Mouse (Mus musculus) midbrain, embryonic 11.5 days (tissue): ENCODE results near the gene Cd151. TPM values are rescaled to one million over a fixed set of nuclear protein-coding genes. Genes with fewer than 3 reads are reported as not detected.

Experiments used
- ATAC-seq: fragments of 200-750 bp; cut with Nextera tagmentation; 2 replicates; pipeline ENCODE4 v1.8.0; 2017; ENCODE audit warnings: moderate TSS enrichment, moderate library complexity; ENCODE audit not compliant: low FRiP score
- DNase-seq: peaks from one replicate; pipeline ENCODE4 v3.0.0; 2015; ENCODE audit warnings: low spot score; ENCODE audit errors: missing footprints
- H3K27ac ChIP-seq: fragments of 300-500 bp; sonication (generic); 2 replicates; pipeline ENCODE4 v1.5.1; 2014; ENCODE audit warnings: low read depth, low read length
- H3K27me3 ChIP-seq: fragments of 300-500 bp; sonication (generic); 2 replicates; pipeline ENCODE4 v1.6.1; 2014; ENCODE audit warnings: mild to moderate bottlenecking, low read length, moderate library complexity, mixed read lengths; ENCODE audit not compliant: control insufficient read depth, insufficient read depth
- H3K36me3 ChIP-seq: fragments of 300-500 bp; sonication (generic); 2 replicates; pipeline ENCODE4 v1.6.1; 2014; ENCODE audit warnings: mild to moderate bottlenecking, low read length, moderate library complexity, mixed read lengths; ENCODE audit not compliant: control insufficient read depth, insufficient read depth
- H3K4me1 ChIP-seq: fragments of 300-500 bp; sonication (generic); 2 replicates; pipeline ENCODE4 v1.6.1; 2014; ENCODE audit warnings: low read length; ENCODE audit not compliant: control insufficient read depth, insufficient read depth
- H3K4me2 ChIP-seq: fragments of 300-500 bp; sonication (generic); 2 replicates; pipeline ENCODE4 v1.6.1; 2014; ENCODE audit warnings: mild to moderate bottlenecking, moderate library complexity
- H3K4me3 ChIP-seq: fragments of 300-500 bp; sonication (generic); 2 replicates; pipeline ENCODE4 v1.5.1; 2014; ENCODE audit warnings: low read depth, low read length
- H3K9ac ChIP-seq: fragments of 300-500 bp; sonication (generic); 2 replicates; pipeline ENCODE4 v1.6.1; 2014; ENCODE audit warnings: low read length
- H3K9me3 ChIP-seq: fragments of 300-500 bp; sonication (generic); 2 replicates; pipeline ENCODE4 v1.6.1; 2016; ENCODE audit warnings: low read length; ENCODE audit not compliant: control insufficient read depth
- WGBS: fragments of 180-500 bp; shearing (Covaris S2); extraction: QIAGEN DNeasy Blood & Tissue Kit; methylation state at CpG from one replicate; pipeline ENCODE4 v1.1.7; 2014; 5-methylcytosine and 5-hydroxymethylcytosine counted together
- polyA plus RNA-seq: library from polyadenylated mRNA; unstranded; fragments of >200 nt; fragmentation: Nextera tagmentation; extraction: Ambion mirVana; gene quantifications from 2 replicates; pipeline ENCODE4 v1.2.1, GENCODE M21; 2014

Gene Cd151
- polyA plus RNA-seq, 1 experiment from 2014 or later: 36.6 TPM

- DNase-seq (peak; percentile 96), ATAC-seq (peak; percentile 72)
- Histone ChIP-seq H3K27ac (no peak overlapping the region; the same call in 1 of the 2 replicates), H3K27me3 (peaks cover 16% of the 10 kb centered on the region), H3K9ac (peak overlapping the region; percentile 66), H3K9me3 (no peaks in the 10 kb centered on the region), H3K4me3 (peak overlapping the region; percentile 59), H3K36me3 (no peaks in the 10 kb centered on the region), H3K4me2 (peak overlapping the region; percentile 93), H3K4me1 (peaks cover 15% of the 10 kb centered on the region; the same call in 1 of the 2 replicates)
- under 1% methylated on average over 81 of the region's 81 CpGs for WGBS
These were observed 14.6 kb downstream of the Cd151 start for GRCm38 (mm10) chr7:141481498-141482401.

- Histone ChIP-seq H3K27ac (no peak overlapping the region), H3K36me3 (no peaks in the 10 kb centered on the region), H3K4me1 (peaks cover 10% of the 10 kb centered on the region; the same call in 1 of the 2 replicates), H3K9me3 (no peaks in the 10 kb centered on the region), H3K4me3 (peak overlapping the region; percentile 59), H3K27me3 (peaks cover 12% of the 10 kb centered on the region), H3K4me2 (peak overlapping the region; percentile 93), H3K9ac (peak overlapping the region; percentile 66)
- WGBS: 7% methylated on average over 11 of the region's 11 CpGs
- DNase-seq (peak; percentile 84), ATAC-seq (no peak)
These were observed 15.4 kb downstream of the Cd151 start for GRCm38 (mm10) chr7:141482531-141483024.

- peaks cover 10% of the 10 kb centered on the region; the same call in 1 of the 2 replicates for H3K4me1 ChIP-seq
- H3K36me3 ChIP-seq: no peaks in the 10 kb centered on the region
- DNase-seq (no peak), ATAC-seq (no peak)
- no peak overlapping the region; the same call in 1 of the 2 replicates for H3K4me2 ChIP-seq
- no peaks in the 10 kb centered on the region for H3K9me3 ChIP-seq
- no peak overlapping the region for H3K27ac ChIP-seq
- peaks cover 11% of the 10 kb centered on the region for H3K27me3 ChIP-seq
- no peak overlapping the region for H3K9ac ChIP-seq
- 81% methylated on average over 5 of the region's 6 CpGs for WGBS
- no peak overlapping the region for H3K4me3 ChIP-seq
These were observed 16.0 kb downstream of the Cd151 start for GRCm38 (mm10) chr7:141483114-141483653.

- ATAC-seq: no peak
- H3K27ac ChIP-seq: no peak overlapping the region
- 79% methylated on average over 5 of the region's 5 CpGs for WGBS
- peaks cover 11% of the 10 kb centered on the region for H3K27me3 ChIP-seq
- no peak overlapping the region for H3K4me3 ChIP-seq
- no peak for DNase-seq
- H3K9me3 ChIP-seq: no peaks in the 10 kb centered on the region
- no peaks in the 10 kb centered on the region for H3K36me3 ChIP-seq
- H3K4me2 ChIP-seq: no peak overlapping the region
- peaks cover 10% of the 10 kb centered on the region; the same call in 1 of the 2 replicates for H3K4me1 ChIP-seq
- no peak overlapping the region for H3K9ac ChIP-seq
These were observed 17.3 kb downstream of the Cd151 start for GRCm38 (mm10) chr7:141484186-141485120.

GRCm38 (mm10) chr7:141485186-141485585, 18.0 kb downstream of the Cd151 start:
- Histone ChIP-seq H3K27me3 (peaks cover 11% of the 10 kb centered on the region), H3K27ac (no peak overlapping the region), H3K4me3 (no peak overlapping the region), H3K9ac (no peak overlapping the region), H3K4me2 (no peak overlapping the region), H3K4me1 (peaks cover 10% of the 10 kb centered on the region; the same call in 1 of the 2 replicates), H3K9me3 (no peaks in the 10 kb centered on the region), H3K36me3 (no peaks in the 10 kb centered on the region)
- WGBS: 74% methylated on average over 2 of the region's 2 CpGs
- DNase-seq (no peak), ATAC-seq (no peak)

GRCm38 (mm10) chr7:141485606-141486005, 18.4 kb downstream of the Cd151 start:
- Histone ChIP-seq H3K36me3 (no peaks in the 10 kb centered on the region), H3K9me3 (no peaks in the 10 kb centered on the region), H3K27ac (no peak overlapping the region), H3K4me2 (no peak overlapping the region), H3K27me3 (peaks cover 11% of the 10 kb centered on the region), H3K4me3 (no peak overlapping the region), H3K9ac (no peak overlapping the region), H3K4me1 (peaks cover 10% of the 10 kb centered on the region; the same call in 1 of the 2 replicates)
- 90% methylated on average over 2 of the region's 2 CpGs for WGBS
- DNase-seq: no peak
- no peak for ATAC-seq

GRCm38 (mm10) chr7:141486239-141486638, 19.0 kb downstream of the Cd151 start:
- 93% methylated on average over 1 of the region's 1 CpGs for WGBS
- ATAC-seq: no peak

GRCm38 (mm10) chr7:141487141-141487540, 19.9 kb downstream of the Cd151 start:
- peaks cover 6% of the 10 kb centered on the region; the same call in 1 of the 2 replicates for H3K4me1 ChIP-seq
- H3K4me3 ChIP-seq: no peak overlapping the region
- no peak overlapping the region for H3K4me2 ChIP-seq
- no peak overlapping the region for H3K27ac ChIP-seq
- DNase-seq: no peak
- no peak for ATAC-seq
- no peaks in the 10 kb centered on the region for H3K9me3 ChIP-seq
- 82% methylated on average over 7 of the region's 7 CpGs for WGBS
- H3K27me3 ChIP-seq: peaks cover 10% of the 10 kb centered on the region
- no peak overlapping the region for H3K9ac ChIP-seq
- no peaks in the 10 kb centered on the region for H3K36me3 ChIP-seq

More at GRCm38 (mm10) chr7:141486239-141486638, 19.0 kb downstream of the Cd151 start:
- Histone ChIP-seq H3K27ac (no peak overlapping the region), H3K27me3 (peaks cover 11% of the 10 kb centered on the region), H3K4me2 (no peak overlapping the region), H3K9ac (no peak overlapping the region), H3K36me3 (no peaks in the 10 kb centered on the region), H3K4me1 (peaks cover 6% of the 10 kb centered on the region; the same call in 1 of the 2 replicates), H3K9me3 (no peaks in the 10 kb centered on the region), H3K4me3 (no peak overlapping the region)
- DNase-seq: no peak
